Mouse (Mus musculus): ENCODE measurements around the gene Amhr2. TPM values are rescaled to one million over a fixed set of nuclear protein-coding genes. Genes with fewer than 3 reads are reported as not detected.
A peak's percentile ranks its signal among the peaks of the same experiment; 100 is the strongest.

Amhr2 gene
- total RNA-seq, 2 experiments from 2014 or later, result not detected

GRCm38 (mm10) chr15:102423602-102424240 lies 21.4 kb upstream of the Amhr2 start:
- ATAC-seq (replicated peaks; ENCODE audit: poor library complexity), result peak; percentile 54

DNA sequence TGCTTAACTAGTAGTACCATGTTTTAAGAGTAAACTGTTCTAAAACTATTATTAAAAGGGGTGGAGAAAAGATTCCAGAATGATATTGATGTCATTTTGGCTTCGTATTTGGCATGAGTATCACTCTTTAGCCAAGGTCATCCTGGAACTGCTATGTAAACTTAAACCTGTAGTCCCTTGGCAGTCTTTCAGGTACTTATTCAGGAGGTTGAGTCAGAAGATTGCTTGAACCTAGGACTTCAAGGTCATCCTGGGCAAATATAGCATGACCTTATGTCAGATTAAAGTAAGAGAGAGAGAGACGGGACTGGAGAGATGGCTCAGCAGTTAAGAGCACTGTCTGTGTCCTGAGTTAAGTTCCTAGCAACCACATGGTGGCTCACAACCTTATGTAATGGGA lies 20.5 kb upstream of the Amhr2 start:
- no peak for ATAC-seq (replicated peaks; ENCODE audit: poor library complexity)

- no peak for ATAC-seq (replicated peaks; ENCODE audit: poor library complexity)
Observed at GRCm38 (mm10) chr15:102426963-102427362, 18.2 kb upstream of the Amhr2 start.

GRCm38 (mm10) chr15:102432046-102432445 lies 13.1 kb upstream of the Amhr2 start:
- no peak for ATAC-seq (replicated peaks; ENCODE audit: poor library complexity)

GRCm38 (mm10) chr15:102433173-102433572 lies 12.0 kb upstream of the Amhr2 start:
- no peak for ATAC-seq (replicated peaks; ENCODE audit: poor library complexity)

GRCm38 (mm10) chr15:102442490-102442889 lies 2.7 kb upstream of the Amhr2 start:
- peak; percentile 95 for ATAC-seq (replicated peaks; ENCODE audit: poor library complexity)

DNA sequence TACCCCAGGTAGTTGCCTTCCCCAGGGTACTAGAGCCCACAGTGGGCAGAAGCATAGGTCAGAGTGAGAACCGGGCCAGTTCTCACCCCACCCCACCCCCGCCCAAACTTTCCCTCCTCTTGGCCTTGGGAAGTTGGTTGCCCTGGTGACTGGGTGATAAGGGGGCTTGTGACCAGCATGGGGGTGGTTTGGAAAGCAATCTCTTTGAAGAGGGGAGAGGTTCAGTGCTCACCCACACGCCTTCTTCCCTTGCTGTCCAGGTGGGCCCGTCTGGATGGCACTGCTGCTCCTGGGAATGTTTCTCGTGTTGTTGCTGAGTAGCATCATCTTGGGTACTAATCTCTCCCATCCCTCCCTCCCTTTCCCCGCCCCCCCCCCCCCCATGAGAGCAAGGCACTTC lies 1.3 kb downstream of the Amhr2 start:
- ATAC-seq (replicated peaks; ENCODE audit: poor library complexity), result no peak

- ATAC-seq (replicated peaks; ENCODE audit: poor library complexity), result no peak
Observed at GRCm38 (mm10) chr15:102449366-102449765, 4.2 kb downstream of the Amhr2 start.

GRCm38 (mm10) chr15:102450928-102451327 lies 5.8 kb downstream of the Amhr2 start:
- no peak for ATAC-seq (replicated peaks; ENCODE audit: poor library complexity)

- ATAC-seq (replicated peaks; ENCODE audit: poor library complexity), result no peak
Observed at GRCm38 (mm10) chr15:102451666-102452430, 6.7 kb downstream of the Amhr2 start.

DNA sequence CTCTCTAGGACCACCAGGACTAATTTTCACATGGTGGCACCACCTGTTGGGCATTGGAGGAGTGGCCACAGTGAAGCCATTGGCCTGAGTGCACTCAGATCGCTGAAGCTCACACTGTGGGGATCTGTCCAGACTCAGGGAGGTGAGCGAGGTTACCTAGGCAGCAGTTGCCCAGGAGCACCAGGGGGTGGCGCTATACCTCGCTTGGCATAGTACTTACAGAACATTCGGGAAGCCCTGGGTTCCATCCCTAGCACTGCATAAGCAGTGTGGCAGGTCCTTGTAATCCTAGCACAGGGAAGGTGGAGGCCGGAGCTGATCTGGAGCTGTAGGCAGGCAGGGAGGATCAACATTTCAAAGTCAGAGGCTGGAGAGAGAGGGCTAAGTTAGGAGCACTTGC lies 10.8 kb downstream of the Amhr2 start:
- peak; percentile 29 for ATAC-seq (replicated peaks; ENCODE audit: poor library complexity)

GRCm38 (mm10) chr15:102458050-102458736 lies 13.0 kb downstream of the Amhr2 start:
- ATAC-seq (replicated peaks; ENCODE audit: poor library complexity), result peak; percentile 62

DNA sequence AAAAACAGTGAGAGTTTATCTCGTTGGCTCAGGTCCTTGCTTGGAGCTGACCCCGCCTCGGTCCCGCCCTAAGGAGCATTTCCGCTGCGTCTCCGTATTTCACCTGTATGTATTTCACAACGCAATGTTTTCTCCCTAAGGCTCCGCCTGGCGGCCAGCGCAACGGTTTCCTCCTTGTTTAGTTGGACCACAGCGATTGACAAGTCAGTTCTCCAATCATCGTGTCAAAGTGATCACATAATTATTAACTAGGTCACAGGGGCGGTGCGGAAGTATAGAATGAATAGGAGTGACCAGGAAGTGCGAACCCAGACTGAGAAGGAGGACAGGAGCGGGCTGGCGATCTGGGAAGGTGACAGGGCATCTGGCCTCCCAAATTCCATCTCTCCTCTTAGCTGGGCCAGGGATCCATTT lies 13.7 kb downstream of the Amhr2 start, which contains the start of gene Prr13:
Prr13 (plus strand) TSS at position 125 of the 414 bp plus-strand sequence.
- peak; percentile 84 for ATAC-seq (replicated peaks; ENCODE audit: poor library complexity)

GRCm38 (mm10) chr15:102459381-102459780 lies 14.2 kb downstream of the Amhr2 start:
- no peak for ATAC-seq (replicated peaks; ENCODE audit: poor library complexity)

DNA sequence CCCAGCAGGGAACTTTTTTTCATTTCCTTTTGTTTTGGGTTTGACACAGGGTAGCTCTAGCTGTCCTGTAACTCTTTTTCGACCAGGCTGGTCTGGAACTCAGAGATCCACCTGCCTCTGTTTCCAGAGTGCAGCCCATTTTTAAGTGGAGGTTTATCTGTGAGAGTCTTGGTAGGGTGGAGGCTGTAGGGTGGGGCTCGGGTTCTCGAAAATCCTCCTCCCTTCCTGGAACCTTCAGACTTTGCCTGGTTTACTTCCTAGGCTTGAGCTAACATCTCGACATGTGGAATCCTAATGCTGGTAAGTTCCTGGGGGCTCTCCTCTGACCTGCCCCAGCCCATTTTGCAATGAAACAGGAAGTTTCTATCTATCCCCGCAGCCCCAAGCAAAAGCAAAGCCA lies 14.7 kb downstream of the Amhr2 start:
- 0 out of 2 replicates have a peak, but pooled peaks have one; percentile 5 for ATAC-seq (replicated peaks; ENCODE audit: poor library complexity)

GRCm38 (mm10) chr15:102460409-102460808 lies 15.2 kb downstream of the Amhr2 start:
- no peak for ATAC-seq (replicated peaks; ENCODE audit: poor library complexity)

GRCm38 (mm10) chr15:102460971-102461370 lies 15.8 kb downstream of the Amhr2 start:
- ATAC-seq (replicated peaks; ENCODE audit: poor library complexity), result peak; percentile 35; the same call in 1 of the 2 replicates

GRCm38 (mm10) chr15:102461430-102462075 lies 16.4 kb downstream of the Amhr2 start:
- no peak for ATAC-seq (replicated peaks; ENCODE audit: poor library complexity)

GRCm38 (mm10) chr15:102463666-102464065 lies 18.5 kb downstream of the Amhr2 start:
- ATAC-seq (replicated peaks; ENCODE audit: poor library complexity), result 0 out of 2 replicates have a peak, but pooled peaks have one; percentile 27

GRCm38 (mm10) chr15:102468675-102469370 lies 23.7 kb downstream of the Amhr2 start:
- no peak for ATAC-seq (replicated peaks; ENCODE audit: poor library complexity)

All from megakaryocyte progenitor cell, adult 5-6 weeks (primary cell).